In the genomic region with DNA sequence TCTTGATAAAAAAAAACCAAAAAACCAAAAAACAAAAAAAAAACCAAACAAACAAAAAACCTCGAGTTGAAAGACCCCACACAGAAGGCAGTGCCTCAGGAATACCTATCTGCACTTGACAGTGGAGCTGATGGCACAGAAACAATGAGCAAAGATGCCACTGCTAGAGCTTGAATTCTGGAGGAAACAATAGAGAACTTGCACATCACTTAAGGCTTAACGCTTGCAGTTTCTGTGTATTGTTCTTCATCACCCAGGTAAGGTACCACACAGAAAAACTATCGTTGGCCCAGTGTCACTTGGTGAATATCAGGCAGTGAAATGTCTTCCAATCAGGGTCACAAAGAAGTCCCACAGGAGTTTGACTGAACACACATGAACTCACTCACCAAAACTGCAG, we compare ENCODE assay signal across 21 mouse cellular contexts.
"Had no signal": no experiment of that assay in that cellular context is flagged by ENCODE, and none has a peak within 500 bp of the region (broad histone marks: within the 10 kb centered on the region; RNA-seq: fewer than 3 reads in every experiment).

No protein-coding gene starts in this region.

- DNase-seq: liver, embryonic 13.5 days; liver, postnatal 0 days; lung, adult 2 months; lung, postnatal 14 days; lung, postnatal 36 days; retina, postnatal 1 day; right cerebral cortex, adult 18-20 months; right cerebral cortex, postnatal 14 days; thymus, adult 2 months; thymus, postnatal 25 days; thymus, postnatal 4 days had no signal

- H3K4me3 ChIP-seq: liver, embryonic 13.5 days; liver, embryonic 15.5 days; lung, embryonic 15.5 days; megakaryocyte, embryonic 14.5 days; midbrain, embryonic 12.5 days; midbrain, embryonic 15.5 days; neural tube, embryonic 13.5 days; stomach, embryonic 15.5 days had no signal

- ATAC-seq: liver, postnatal 0 days; lung, postnatal 0 days; midbrain, embryonic 15.5 days had no signal

- H3K9me3 ChIP-seq: liver, embryonic 15.5 days; lung, embryonic 15.5 days; midbrain, embryonic 15.5 days; stomach, embryonic 15.5 days had no signal

- H3K9ac ChIP-seq: liver, embryonic 13.5 days; liver, embryonic 15.5 days; liver, postnatal 0 days; lung, embryonic 15.5 days; midbrain, embryonic 12.5 days; midbrain, embryonic 15.5 days; neural tube, embryonic 13.5 days; stomach, embryonic 15.5 days had no signal

- H3K4me1 ChIP-seq: liver, embryonic 13.5 days; liver, embryonic 15.5 days; lung, embryonic 15.5 days; midbrain, embryonic 12.5 days; midbrain, embryonic 15.5 days; neural tube, embryonic 13.5 days; stomach, embryonic 15.5 days had no signal

- H3K27me3 ChIP-seq: liver, embryonic 13.5 days; liver, embryonic 15.5 days; lung, embryonic 15.5 days; midbrain, embryonic 12.5 days; midbrain, embryonic 15.5 days; neural tube, embryonic 13.5 days; stomach, embryonic 15.5 days had no signal

- H3K36me3 ChIP-seq: liver, embryonic 13.5 days; liver, embryonic 15.5 days; lung, embryonic 15.5 days; midbrain, embryonic 12.5 days; midbrain, embryonic 15.5 days; neural tube, embryonic 13.5 days; stomach, embryonic 15.5 days had no signal

- H3K27ac ChIP-seq: liver, embryonic 13.5 days; liver, embryonic 15.5 days; lung, embryonic 15.5 days; macrophage; midbrain, embryonic 12.5 days; midbrain, embryonic 15.5 days; neural tube, embryonic 13.5 days; stomach, embryonic 15.5 days; stomach, postnatal 0 days had no signal

- H3K4me2 ChIP-seq: liver, embryonic 13.5 days; liver, embryonic 15.5 days; lung, embryonic 15.5 days; midbrain, embryonic 12.5 days; midbrain, embryonic 15.5 days; neural tube, embryonic 13.5 days; stomach, embryonic 15.5 days had no signal
